8 mouse cellular contexts compared by ENCODE assay signal in genomic region chr6:138421191-138421613, GRCm38 (mm10).
DNase-seq lines count a peak whose midpoint lies in the region; ATAC-seq lines count a peak whose summit lies in the region.

No protein-coding gene starts in this region.

- ATAC-seq in frontal cortex, adult (ENCODE audit: low TSS enrichment) = peak; percentile 35
- no peak for ATAC-seq in erythroblast, adult 5-6 weeks (replicated peaks; ENCODE audit: low FRiP score, poor library complexity, severe bottlenecking)
- no peak for ATAC-seq in CD4-positive, CD25-positive, alpha-beta regulatory T cell, adult 4 months

- no peak for DNase-seq in frontal cortex, adult 2 months (ENCODE audit: extremely low spot score in 1 of 2, low spot score in 1 of 2)
- DNase-seq in right cerebral cortex, postnatal 10 days (ENCODE audit: low spot score in 2 of 2) = peak; percentile 65 to 72
- DNase-seq in right cerebral cortex, adult 18-20 months = no peak
- DNase-seq in mesoderm, embryonic 11.5 days (ENCODE audit: low read depth, low spot score) = peak; percentile 74
- DNase-seq in thymus, postnatal 10 days (ENCODE audit: low spot score in 2 of 2) = no peak

Comparison
In these comparisons a context has a peak if more than half of its experiments do, and no peak if none do; other contexts are left out.
1. DNase-seq: peak in right cerebral cortex, postnatal 10 days (2 of 2) and mesoderm, embryonic 11.5 days (single experiment); none in frontal cortex, adult 2 months (0 of 2), right cerebral cortex, adult 18-20 months (single experiment) and thymus, postnatal 10 days (0 of 2).